In genomic region chr4:82885535-82885913, GRCm38 (mm10) we compare ENCODE assay signal across 17 mouse cellular contexts. TPM values are rescaled to one million over a fixed set of nuclear protein-coding genes. Genes with fewer than 3 reads are reported as not detected.
"Had no signal": no experiment of that assay in that cellular context is flagged by ENCODE, and none has a peak within 500 bp of the region (broad histone marks: within the 10 kb centered on the region; RNA-seq: fewer than 3 reads in every experiment).

No protein-coding gene starts in this region.

- H3K4me2 ChIP-seq: liver, embryonic 13.5 days; midbrain, embryonic 13.5 days; stomach, embryonic 15.5 days had no signal

- H3K36me3 ChIP-seq: limb, embryonic 10.5 days; liver, embryonic 13.5 days; midbrain, embryonic 13.5 days; stomach, embryonic 15.5 days had no signal

- H3K9ac ChIP-seq: liver, embryonic 13.5 days; liver, postnatal 0 days; midbrain, embryonic 13.5 days; stomach, embryonic 15.5 days had no signal

- H3K4me3 ChIP-seq: left cerebral cortex, adult 2 months; limb, embryonic 10.5 days; liver, embryonic 13.5 days; midbrain, embryonic 13.5 days; stomach, embryonic 15.5 days had no signal

- H3K9me3 ChIP-seq: limb, embryonic 10.5 days; liver, embryonic 13.5 days; midbrain, embryonic 13.5 days; stomach, embryonic 15.5 days had no signal

- DNase-seq: kidney, adult 11 months; kidney, adult 9 months; kidney, postnatal 10 days; liver, embryonic 13.5 days; liver, postnatal 0 days; right cerebral cortex, postnatal 14 days; thymus, postnatal 4 days had no signal

- H3K27me3 ChIP-seq: liver, embryonic 13.5 days; midbrain, embryonic 13.5 days; stomach, embryonic 15.5 days had no signal

- H3K27ac ChIP-seq: left cerebral cortex, adult 2 months; liver, embryonic 13.5 days; midbrain, embryonic 13.5 days; stomach, embryonic 15.5 days had no signal

- H3K4me1 ChIP-seq: liver, embryonic 13.5 days; midbrain, embryonic 13.5 days had no signal

- ATAC-seq: liver, postnatal 0 days; midbrain, embryonic 13.5 days had no signal

RNA-seq across cellular contexts. Expression of gene Cer1, which starts 0.6 kb away (rescaled TPM):
- total RNA-seq: layer of hippocampus, postnatal 14 days; megakaryocyte progenitor cell, adult 5-6 weeks; midbrain, postnatal 0 days had no signal
- polyA plus RNA-seq: large intestine, adult 2 months; liver, embryonic 13.5 days; liver, postnatal 0 days; midbrain, postnatal 0 days; neural tube, embryonic 14.5 days; spleen, adult 2 months had no signal
